Mouse (Mus musculus) heart, postnatal 0 days (tissue): ENCODE data around the gene Wdr46. TPM values are rescaled to one million over a fixed set of nuclear protein-coding genes. Genes with fewer than 3 reads are reported as not detected.
A peak's percentile ranks its signal among the peaks of the same experiment; 100 is the strongest.

Experiments used
- ATAC-seq: fragments of 200-750 bp; cut with Nextera tagmentation; 2 replicates; pipeline ENCODE4 v1.8.0; 2017; ENCODE audit warnings: low read depth, moderate number of reproducible peaks, moderate library complexity; ENCODE audit not compliant: insufficient read depth
- DNase-seq: peaks from one replicate; pipeline ENCODE4 v3.0.0-alpha.2; 2016; ENCODE audit warnings: low spot score
- H3K27ac ChIP-seq: fragments of 300-500 bp; sonication (generic); 2 replicates; pipeline ENCODE4 v1.5.1; 2014; ENCODE audit warnings: low read depth, mild to moderate bottlenecking
- H3K27me3 ChIP-seq: fragments of 300-500 bp; sonication (generic); 2 replicates; pipeline ENCODE4 v1.6.1; 2014; ENCODE audit warnings: low read length, mixed read lengths; ENCODE audit not compliant: control insufficient read depth, insufficient read depth
- H3K36me3 ChIP-seq: fragments of 300-500 bp; sonication (generic); replicated peaks from 2 replicates; pipeline ENCODE4 v1.6.1; 2014; ENCODE audit warnings: low read length, mixed read lengths; ENCODE audit not compliant: control insufficient read depth, insufficient read depth
- H3K4me1 ChIP-seq: fragments of 300-500 bp; sonication (generic); 2 replicates; pipeline ENCODE4 v1.6.1; 2014; ENCODE audit warnings: antibody characterized with exemption; ENCODE audit not compliant: control insufficient read depth, insufficient read depth
- H3K4me2 ChIP-seq: fragments of 300-500 bp; sonication (generic); 2 replicates; pipeline ENCODE4 v1.6.1; 2014; ENCODE audit warnings: low read depth, mild to moderate bottlenecking, low read length, moderate library complexity
- H3K4me3 ChIP-seq: fragments of 300-500 bp; sonication (generic); 2 replicates; pipeline ENCODE4 v1.5.1; 2014; ENCODE audit warnings: low read depth, low read length
- H3K9ac ChIP-seq: fragments of 300-500 bp; sonication (generic); replicated peaks from 2 replicates; pipeline ENCODE4 v1.6.1; 2014; ENCODE audit warnings: low read depth, low read length, mixed read lengths
- H3K9me3 ChIP-seq: fragments of 300-500 bp; sonication (generic); replicated peaks from 2 replicates; pipeline ENCODE4 v1.6.1; 2016; ENCODE audit warnings: low read length; ENCODE audit not compliant: control insufficient read depth
- CTCF ChIP-seq: IDR thresholded peaks from 2 replicates; pipeline ENCODE4 v1.5.1; 2016; ENCODE audit warnings: antibody characterized with exemption, control low read depth, low read depth
- EP300 ChIP-seq: IDR thresholded peaks from 2 replicates; pipeline ENCODE4 v1.6.1; 2016; ENCODE audit warnings: antibody characterized with exemption, low read depth
- WGBS: fragments of 180-500 bp; shearing (Covaris S2); extraction: QIAGEN DNeasy Blood & Tissue Kit; methylation state at CpG from one replicate; pipeline ENCODE4 v1.1.7; 2014; 5-methylcytosine and 5-hydroxymethylcytosine counted together
- polyA plus RNA-seq: library from polyadenylated mRNA; unstranded; fragments of >200 nt; fragmentation: Nextera tagmentation; extraction: Ambion mirVana; gene quantifications from 2 replicates; pipeline ENCODE4 v1.2.1, GENCODE M21; 2015
- total RNA-seq: library from RNA; depleted of rRNA; stranded (reverse); fragments of >200 nt; gene quantifications from 2 replicates; pipeline ENCODE4 v1.2.3, GENCODE M21; 2014; ENCODE audit warnings: low replicate concordance

The Wdr46 gene
- total and polyA plus RNA-seq, 2 experiments from 2014 or later: 6.7 to 11.1 TPM

GRCm38 (mm10) chr17:33916847-33917655 is 23.4 kb upstream of the Wdr46 start:
- H3K27ac ChIP-seq: peak overlapping the region; percentile 72; the same call in 1 of the 2 replicates
- no peak for DNase-seq
- WGBS: 69% methylated on average over 31 of the region's 31 CpGs

DNA sequence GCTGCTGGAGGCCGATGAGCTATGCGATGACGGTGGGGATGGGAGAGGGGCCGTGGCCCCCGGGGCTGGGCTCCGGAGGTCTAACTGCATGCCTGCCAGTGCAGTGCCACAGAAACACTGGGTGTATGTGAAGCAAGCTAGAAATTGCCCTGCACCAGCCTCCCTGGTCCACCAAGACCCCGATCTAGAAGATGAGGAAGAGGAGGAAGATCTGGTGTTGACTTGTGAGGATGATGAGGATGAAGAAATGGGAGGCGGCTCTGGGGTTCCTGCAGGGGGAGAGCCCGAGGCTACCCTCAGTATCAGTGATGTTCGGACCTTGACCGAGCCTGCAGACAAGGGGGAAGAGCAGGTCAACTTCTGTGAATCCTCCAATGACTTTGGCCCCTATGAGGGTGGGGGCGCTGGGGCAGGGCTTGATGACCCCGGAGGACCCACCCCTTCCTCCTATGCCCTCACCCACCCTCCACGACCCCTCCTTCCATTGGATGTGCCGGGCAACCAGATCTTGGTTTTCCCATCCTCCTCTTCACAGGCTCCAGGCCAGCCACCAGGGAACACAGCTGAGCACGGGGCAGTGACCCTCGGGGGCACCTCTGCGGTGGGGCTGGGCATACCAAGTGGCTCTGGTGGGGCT is 22.7 kb upstream of the Wdr46 start:
- peaks cover 5% of the 10 kb centered on the region; the same call in 1 of the 2 replicates for H3K4me1 ChIP-seq
- no peak for DNase-seq
- H3K27me3 ChIP-seq: no peaks in the 10 kb centered on the region
- H3K4me2 ChIP-seq: no peak overlapping the region
- peaks cover 23% of the 10 kb centered on the region for H3K36me3 ChIP-seq
- no peak for ATAC-seq
- no peak overlapping the region for H3K27ac ChIP-seq
- no peak overlapping the region for H3K4me3 ChIP-seq
- 80% methylated on average over 18 of the region's 18 CpGs for WGBS
- no peaks in the 10 kb centered on the region for H3K9me3 ChIP-seq
- TF ChIP-seq EP300 (no peak), CTCF (no peak)
- no peak overlapping the region for H3K9ac ChIP-seq

More at GRCm38 (mm10) chr17:33916847-33917655, 23.4 kb upstream of the Wdr46 start:
- Histone ChIP-seq H3K9ac (peak overlapping the region; percentile 73; the same call in 1 of the 2 replicates), H3K9me3 (no peaks in the 10 kb centered on the region), H3K36me3 (peaks cover 28% of the 10 kb centered on the region), H3K4me2 (peak overlapping the region; percentile 69), H3K4me1 (peaks cover 5% of the 10 kb centered on the region; the same call in 1 of the 2 replicates), H3K27me3 (no peaks in the 10 kb centered on the region), H3K4me3 (peak overlapping the region; percentile 74)
- TF ChIP-seq EP300: no peak
- no peak for TF ChIP-seq CTCF
- no peak for ATAC-seq

DNA sequence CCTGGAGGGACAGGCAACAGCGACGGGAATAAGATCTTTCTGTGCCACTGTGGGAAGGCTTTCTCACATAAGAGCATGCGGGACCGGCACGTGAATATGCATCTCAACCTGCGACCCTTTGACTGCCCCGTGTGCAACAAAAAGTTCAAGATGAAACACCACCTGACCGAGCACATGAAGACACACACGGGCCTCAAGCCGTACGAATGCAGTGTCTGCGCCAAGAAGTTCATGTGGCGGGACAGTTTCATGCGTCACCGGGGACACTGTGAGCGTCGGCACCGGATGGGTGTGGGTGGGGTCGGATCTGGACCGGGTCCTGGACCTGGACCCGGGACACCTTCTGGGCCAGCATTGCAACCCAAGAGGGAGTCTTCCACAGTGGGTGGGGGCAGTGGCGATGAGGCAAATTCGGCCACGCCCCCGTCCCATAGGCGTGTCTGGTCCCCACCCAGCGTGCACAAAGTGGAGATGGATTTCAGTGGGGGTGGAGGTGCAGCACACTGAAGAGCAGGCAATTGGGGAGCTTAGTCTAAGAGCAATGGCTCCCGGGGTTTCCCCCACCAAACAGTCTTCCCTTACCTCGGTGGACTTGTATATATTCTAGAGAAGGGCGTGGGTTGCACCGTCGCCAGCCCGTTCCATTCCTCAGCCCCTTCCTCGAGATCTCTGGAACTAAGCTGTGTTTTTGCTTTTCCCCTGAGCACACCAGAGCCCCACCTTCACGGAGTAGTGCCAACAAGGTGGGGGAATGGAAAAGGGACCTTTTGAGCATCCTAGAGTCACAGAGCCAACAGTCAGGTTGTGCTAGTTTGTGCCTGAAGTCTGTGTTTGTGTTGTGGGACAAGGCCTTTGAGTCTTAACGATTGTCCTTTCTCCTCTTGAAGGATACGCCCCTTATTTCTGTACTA is 21.9 kb upstream of the Wdr46 start:
- ATAC-seq (no peak), DNase-seq (no peak)
- peak overlapping the region; percentile 59; the same call in 1 of the 2 replicates for H3K9ac ChIP-seq
- no peak for TF ChIP-seq EP300
- H3K27me3 ChIP-seq: no peaks in the 10 kb centered on the region
- H3K36me3 ChIP-seq: peaks cover 20% of the 10 kb centered on the region
- H3K4me3 ChIP-seq: peak overlapping the region; percentile 66
- H3K9me3 ChIP-seq: no peaks in the 10 kb centered on the region
- WGBS: 57% methylated on average over 37 of the region's 37 CpGs
- H3K4me2 ChIP-seq: peak overlapping the region; percentile 94
- peaks cover 5% of the 10 kb centered on the region; the same call in 1 of the 2 replicates for H3K4me1 ChIP-seq
- H3K27ac ChIP-seq: peak overlapping the region; percentile 73

GRCm38 (mm10) chr17:33919351-33920281 is 20.8 kb upstream of the Wdr46 start:
- peak overlapping the region; percentile 66 for H3K4me3 ChIP-seq
- H3K27ac ChIP-seq: peak overlapping the region; percentile 73
- ATAC-seq (peak; percentile 42), DNase-seq (peak; percentile 86)
- H3K4me2 ChIP-seq: peak overlapping the region; percentile 94
- no peaks in the 10 kb centered on the region for H3K27me3 ChIP-seq
- no peak for TF ChIP-seq EP300
- TF ChIP-seq CTCF: peak; percentile 24; the same call in 1 of the 2 replicates
- WGBS: 0% methylated on average over 52 of the region's 52 CpGs
- H3K9ac ChIP-seq: peak overlapping the region; percentile 59
- H3K4me1 ChIP-seq: peaks cover 5% of the 10 kb centered on the region; the same call in 1 of the 2 replicates
- H3K9me3 ChIP-seq: no peaks in the 10 kb centered on the region
- peaks cover 9% of the 10 kb centered on the region for H3K36me3 ChIP-seq
